Mouse (Mus musculus) ES-Bruce4 (cell line): ENCODE results near the gene Dcps. TPM values are rescaled to one million over a fixed set of nuclear protein-coding genes. Genes with fewer than 3 reads are reported as not detected.
A peak's percentile ranks its signal among the peaks of the same experiment; 100 is the strongest.

Experiments
- H3K27ac ChIP-seq: 2 replicates; pipeline ENCODE4 v1.5.1; 2012; ENCODE audit warnings: low read length, inconsistent platforms; ENCODE audit not compliant: insufficient read depth
- H3K27me3 ChIP-seq: 2 replicates; pipeline ENCODE4 v1.6.1; 2012; ENCODE audit warnings: mild to moderate bottlenecking, low read length, inconsistent platforms; ENCODE audit not compliant: control insufficient read depth, poor library complexity, insufficient read depth, severe bottlenecking
- H3K36me3 ChIP-seq: 2 replicates; pipeline ENCODE4 v1.6.1; 2012; ENCODE audit warnings: inconsistent platforms, mild to moderate bottlenecking, low read length, moderate library complexity; ENCODE audit not compliant: control insufficient read depth, poor library complexity, insufficient read depth, severe bottlenecking
- H3K4me1 ChIP-seq: one replicate; pipeline ENCODE4 v1.8.1; 2011; ENCODE audit warnings: low read length; ENCODE audit not compliant: control insufficient read depth, insufficient read depth
- H3K4me3 ChIP-seq: 2 replicates; pipeline ENCODE4 v1.5.1; 2011; ENCODE audit warnings: low read depth, mild to moderate bottlenecking, low read length
- H3K9ac ChIP-seq: 2 replicates; pipeline ENCODE4 v1.6.1; 2012; ENCODE audit warnings: low read depth, mild to moderate bottlenecking, inconsistent platforms; ENCODE audit not compliant: poor library complexity, severe bottlenecking
- H3K9me3 ChIP-seq: replicated peaks from 2 replicates; pipeline ENCODE4 v1.6.1; 2012; ENCODE audit warnings: mild to moderate bottlenecking, low read length, inconsistent platforms; ENCODE audit not compliant: control insufficient read depth, poor library complexity, insufficient read depth, severe bottlenecking
- CTCF ChIP-seq: IDR thresholded peaks from one replicate; pipeline ENCODE4 v1.8.1; 2011; ENCODE audit warnings: low read depth, low read length
- EP300 ChIP-seq: IDR thresholded peaks from 2 replicates; pipeline ENCODE4 v1.6.1; 2011; ENCODE audit warnings: low read depth, low read length; ENCODE audit not compliant: insufficient read depth
- POLR2A ChIP-seq: IDR thresholded peaks from one replicate; pipeline ENCODE4 v1.8.1; 2011; ENCODE audit warnings: low read length; ENCODE audit not compliant: insufficient read depth
- polyA plus RNA-seq: library from polyadenylated mRNA; stranded (reverse); fragments of >200 nt; gene quantifications from 2 replicates; pipeline ENCODE4 v1.2.4, GENCODE M21; 2011; ENCODE audit warnings: low read depth; ENCODE audit not compliant: missing spikeins, insufficient read depth, insufficient read length

The Dcps gene
- polyA plus RNA-seq, 1 experiment, result 41.4 TPM

GRCm38 (mm10) chr9:35183359-35183758, 7.5 kb upstream of the Dcps start:
- no peak overlapping the region for H3K4me3 ChIP-seq
- no peaks in the 10 kb centered on the region for H3K9me3 ChIP-seq
- H3K36me3 ChIP-seq, result no peaks in the 10 kb centered on the region
- no peak overlapping the region for H3K27ac ChIP-seq
- no peak for TF ChIP-seq EP300
- TF ChIP-seq POLR2A, result no peak
- no peak for TF ChIP-seq CTCF
- H3K9ac ChIP-seq, result no peak overlapping the region
- no peaks in the 10 kb centered on the region for H3K27me3 ChIP-seq
- no peaks in the 10 kb centered on the region for H3K4me1 ChIP-seq

GRCm38 (mm10) chr9:35182832-35183231, 7.0 kb upstream of the Dcps start:
- no peaks in the 10 kb centered on the region for H3K27me3 ChIP-seq
- no peaks in the 10 kb centered on the region for H3K36me3 ChIP-seq
- no peaks in the 10 kb centered on the region for H3K9me3 ChIP-seq
- no peak for TF ChIP-seq EP300
- no peaks in the 10 kb centered on the region for H3K4me1 ChIP-seq
- H3K9ac ChIP-seq, result no peak overlapping the region
- no peak overlapping the region for H3K4me3 ChIP-seq
- no peak overlapping the region for H3K27ac ChIP-seq

- H3K4me1 ChIP-seq, result peaks cover 1% of the 10 kb centered on the region
- TF ChIP-seq EP300 (no peak), CTCF (no peak), POLR2A (no peak)
- no peak overlapping the region for H3K27ac ChIP-seq
- H3K4me3 ChIP-seq, result peak overlapping the region; percentile 46
- H3K36me3 ChIP-seq, result no peaks in the 10 kb centered on the region
- no peaks in the 10 kb centered on the region for H3K9me3 ChIP-seq
- H3K27me3 ChIP-seq, result no peaks in the 10 kb centered on the region
- H3K9ac ChIP-seq, result no peak overlapping the region
Measured at GRCm38 (mm10) chr9:35176124-35176659, 331 bp upstream of the Dcps start.

- H3K9ac ChIP-seq, result no peak overlapping the region
- H3K9me3 ChIP-seq, result no peaks in the 10 kb centered on the region
- H3K4me3 ChIP-seq, result no peak overlapping the region
- H3K27me3 ChIP-seq, result no peaks in the 10 kb centered on the region
- TF ChIP-seq EP300, result no peak
- TF ChIP-seq CTCF, result no peak
- no peak for TF ChIP-seq POLR2A
- H3K36me3 ChIP-seq, result peaks cover 4% of the 10 kb centered on the region; the same call in 1 of the 2 replicates
- H3K27ac ChIP-seq, result no peak overlapping the region
- peaks cover 1% of the 10 kb centered on the region for H3K4me1 ChIP-seq
Measured at GRCm38 (mm10) chr9:35173331-35173730, 2.5 kb downstream of the Dcps start.

GRCm38 (mm10) chr9:35170071-35170470, 5.8 kb downstream of the Dcps start:
- no peaks in the 10 kb centered on the region for H3K27me3 ChIP-seq
- TF ChIP-seq EP300 (no peak), CTCF (no peak), POLR2A (no peak)
- H3K27ac ChIP-seq, result no peak overlapping the region
- H3K36me3 ChIP-seq, result peaks cover 4% of the 10 kb centered on the region; the same call in 1 of the 2 replicates
- no peaks in the 10 kb centered on the region for H3K9me3 ChIP-seq
- H3K9ac ChIP-seq, result no peak overlapping the region
- peaks cover under 1% of the 10 kb centered on the region for H3K4me1 ChIP-seq
- H3K4me3 ChIP-seq, result no peak overlapping the region

- TF ChIP-seq CTCF (no peak), POLR2A (no peak), EP300 (no peak)
- Histone ChIP-seq H3K9ac (no peak overlapping the region), H3K27me3 (no peaks in the 10 kb centered on the region), H3K4me1 (no peaks in the 10 kb centered on the region), H3K36me3 (peaks cover 4% of the 10 kb centered on the region; the same call in 1 of the 2 replicates), H3K27ac (no peak overlapping the region), H3K9me3 (no peaks in the 10 kb centered on the region), H3K4me3 (no peak overlapping the region)
Measured at GRCm38 (mm10) chr9:35166798-35167635, 8.8 kb downstream of the Dcps start.
